Mouse (Mus musculus) kidney, postnatal 36 days (tissue): ENCODE data around the gene Slc35b3.

Experiments
- DNase-seq, 2 experiments: peaks; one replicate each; pipeline ENCODE4 v3.0.0; 2021 to 2022; ENCODE audit warnings: mixed read lengths in 2 of 2

Slc35b3 gene

DNA sequence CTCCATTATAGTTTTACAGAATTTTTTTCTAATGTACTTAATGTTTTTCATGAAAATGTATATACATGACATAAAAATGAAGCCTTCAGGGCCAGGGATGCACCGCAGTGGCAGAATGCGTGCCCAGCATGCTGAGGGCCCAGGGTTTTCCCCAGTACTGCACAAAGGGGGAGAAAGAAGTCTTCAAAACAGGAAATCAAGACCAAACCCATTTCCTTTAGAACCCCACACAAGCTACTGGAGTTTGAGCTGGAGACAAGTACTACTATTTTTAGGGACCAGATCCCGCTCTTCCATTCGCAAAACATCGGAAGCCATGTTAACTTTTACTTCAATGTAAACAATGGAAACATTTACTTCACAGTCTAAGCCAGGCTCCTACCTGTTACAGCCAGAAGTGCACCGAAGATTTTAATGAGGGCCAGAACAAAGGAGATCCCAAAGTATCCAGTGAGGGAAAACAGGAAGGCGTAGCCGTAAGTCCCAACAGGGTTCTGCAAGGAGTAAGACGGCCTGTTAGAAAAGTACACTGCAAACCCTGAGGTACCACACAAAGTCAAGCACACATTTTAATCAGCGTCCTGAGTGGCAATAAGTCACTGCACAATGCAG is 23.7 kb downstream of the Slc35b3 start:
- no peak for DNase-seq

DNA sequence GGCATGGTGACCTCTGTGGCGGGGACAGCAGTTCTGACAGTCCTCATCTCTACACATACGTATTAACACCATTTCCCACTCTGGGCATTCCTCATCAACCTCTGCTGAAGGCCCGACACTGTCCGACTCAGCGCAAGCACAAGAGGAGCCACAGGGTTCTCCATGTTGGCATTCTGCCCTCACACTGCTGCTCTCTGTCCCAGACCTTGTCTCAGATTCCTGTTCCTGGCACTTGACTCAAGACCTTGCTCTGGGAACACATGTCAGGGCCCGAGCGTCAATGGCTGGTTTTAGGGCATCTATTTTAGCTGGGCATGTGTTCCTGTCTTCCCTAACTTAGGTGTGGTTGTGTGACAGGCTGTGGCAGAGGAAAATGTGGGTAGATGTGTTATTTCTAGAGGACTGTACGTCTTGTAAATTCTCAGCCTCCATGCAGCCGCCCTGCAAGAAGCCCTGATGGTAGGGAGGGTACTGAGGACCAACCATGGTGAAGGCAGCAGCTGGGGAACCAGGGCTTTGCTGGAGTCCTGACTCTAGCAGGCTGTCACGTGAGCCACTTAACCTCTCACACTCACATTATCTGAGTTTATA is 24.7 kb downstream of the Slc35b3 start:
- DNase-seq = no peak

DNA sequence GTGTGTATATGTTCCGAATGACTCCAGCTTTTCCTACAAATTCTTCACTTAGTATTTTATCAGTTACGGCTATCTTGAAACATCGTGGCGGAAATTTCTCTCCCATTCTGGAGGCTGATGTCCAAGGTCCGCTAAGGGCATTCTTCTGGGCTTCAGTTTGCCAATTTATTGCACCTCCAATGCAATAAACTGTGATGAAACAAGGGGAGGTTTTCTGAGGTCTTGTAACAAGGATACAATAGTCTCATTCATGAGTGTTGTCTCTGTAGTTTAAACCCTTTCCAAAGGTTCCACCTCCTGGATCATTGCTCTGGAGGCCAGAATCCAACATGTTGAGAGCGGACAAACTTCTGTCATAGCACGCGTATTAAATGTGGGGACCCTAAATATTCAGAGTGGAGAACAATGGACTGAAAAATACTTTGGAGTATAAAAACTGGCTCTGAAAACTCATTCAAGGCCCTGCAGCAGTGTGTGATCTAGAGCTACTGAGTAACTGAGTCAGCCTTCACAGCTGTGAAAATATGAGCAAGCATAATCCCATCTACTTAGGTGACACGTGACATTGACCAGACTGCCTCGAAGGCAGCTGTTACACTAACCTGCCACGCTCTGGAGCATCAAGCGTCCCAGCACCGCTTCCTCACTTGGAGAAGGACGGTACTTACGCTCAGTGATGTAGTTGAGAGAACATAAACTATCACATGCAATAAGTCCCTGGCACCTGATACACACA is 30.7 kb downstream of the Slc35b3 start:
- no peak for DNase-seq

DNA sequence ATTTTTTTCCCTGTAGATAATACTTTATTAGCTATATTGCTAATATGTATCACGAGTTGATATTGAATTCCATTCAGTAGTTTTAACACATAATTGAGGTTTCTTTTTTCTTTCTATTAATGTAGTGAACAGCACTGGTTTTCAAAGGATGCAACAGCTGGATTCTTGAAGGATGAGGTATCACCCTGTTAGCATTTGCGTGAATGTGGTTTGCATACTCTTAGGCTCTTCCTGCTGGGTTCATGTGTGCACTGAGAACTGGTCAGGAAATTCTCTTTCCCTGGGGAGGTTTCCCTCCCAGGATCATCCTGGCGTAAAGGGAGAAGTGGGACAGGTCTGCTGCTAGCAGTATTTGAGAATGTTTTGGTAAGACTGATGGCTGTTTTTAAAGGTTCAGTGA is 38.0 kb downstream of the Slc35b3 start:
- DNase-seq = no peak

DNA sequence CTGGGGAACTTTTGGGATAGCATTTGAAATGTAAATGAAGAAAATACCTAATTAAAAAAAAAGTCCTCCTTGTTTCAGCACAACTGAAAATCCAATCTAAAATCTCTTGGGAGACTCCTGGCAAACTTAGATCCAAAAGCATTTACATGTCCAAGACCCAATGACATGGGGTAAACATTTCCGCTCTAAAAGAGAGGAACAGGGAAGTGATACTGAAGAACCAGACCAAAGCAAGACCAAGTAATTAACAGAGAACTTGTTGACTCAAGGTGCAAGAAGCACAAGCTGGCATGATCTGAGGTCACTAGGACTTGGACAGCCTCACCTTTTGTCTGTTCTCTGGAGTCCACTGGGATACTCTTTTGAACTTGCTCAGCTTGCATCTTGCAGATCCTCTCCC is 39.4 kb downstream of the Slc35b3 start:
- DNase-seq = no peak

DNA sequence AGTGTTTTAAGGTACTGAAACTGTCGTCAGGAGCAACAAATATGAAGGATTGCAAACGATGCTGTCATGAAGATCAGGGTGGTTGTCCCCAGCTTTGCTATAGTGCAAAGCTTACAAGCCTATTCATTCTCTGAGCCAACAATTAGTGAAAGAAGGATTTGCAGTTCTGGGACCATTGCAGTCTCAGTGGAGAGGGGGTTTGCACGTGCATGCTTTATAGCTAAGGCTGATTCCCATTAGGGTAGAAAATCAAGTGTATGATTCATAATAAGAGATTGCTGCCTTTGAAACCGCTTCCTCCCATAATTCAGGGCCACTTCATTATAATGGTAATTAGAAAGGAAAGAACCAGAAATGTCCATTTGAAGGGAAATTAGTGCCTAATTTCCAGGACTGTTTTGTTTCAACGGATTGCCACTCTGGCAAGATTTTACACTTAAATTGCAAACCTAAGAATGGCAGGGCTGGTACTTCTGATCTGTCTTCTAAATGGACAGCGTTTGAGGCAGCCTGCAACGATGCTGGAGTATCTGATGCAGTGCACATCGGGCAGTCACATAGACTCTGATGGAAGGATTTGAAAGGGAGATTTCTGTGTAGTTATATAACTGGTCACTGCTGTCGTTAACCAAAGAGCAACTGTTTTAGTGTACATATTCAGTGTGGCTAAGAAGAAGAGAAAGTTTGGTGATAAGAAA is 42.3 kb downstream of the Slc35b3 start:
- no peak for DNase-seq

DNA sequence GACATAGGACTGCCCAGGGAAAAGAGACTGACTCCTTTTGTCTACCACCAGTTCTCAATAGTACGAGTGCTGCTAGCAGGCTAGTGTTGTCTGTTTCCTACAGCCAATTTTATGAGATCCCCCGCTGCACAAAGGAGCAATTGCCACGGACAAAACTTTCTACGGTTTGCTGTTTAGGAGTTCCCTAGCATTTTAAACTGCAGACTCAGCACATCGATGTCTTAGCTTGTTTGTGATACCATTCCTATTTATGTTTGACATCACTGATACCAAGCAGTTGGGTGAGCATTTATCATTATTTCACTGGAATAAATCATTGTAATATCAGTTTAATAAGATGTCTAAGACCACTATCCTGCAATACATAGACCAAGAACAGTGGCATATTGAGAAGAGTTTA is 43.1 kb downstream of the Slc35b3 start:
- DNase-seq = no peak

DNA sequence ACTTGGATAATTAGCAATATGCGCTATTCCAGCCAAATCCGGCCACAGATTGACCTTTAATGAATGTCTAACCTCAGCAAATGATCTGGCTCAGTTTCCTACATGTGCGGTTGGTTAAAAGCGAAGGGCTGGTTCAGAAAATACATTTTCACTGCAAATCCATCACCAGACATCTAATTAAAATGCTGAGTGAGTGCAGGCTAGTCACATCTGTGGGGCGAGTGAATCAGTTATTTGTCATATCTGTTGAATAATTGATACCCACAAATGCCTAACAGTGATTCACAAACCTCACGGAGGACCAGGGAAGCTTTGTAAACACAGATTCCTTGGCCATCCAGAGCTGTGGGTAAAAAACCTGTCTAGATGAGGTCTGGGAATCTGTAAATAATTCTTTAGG is 45.9 kb downstream of the Slc35b3 start:
- no peak for DNase-seq

DNA sequence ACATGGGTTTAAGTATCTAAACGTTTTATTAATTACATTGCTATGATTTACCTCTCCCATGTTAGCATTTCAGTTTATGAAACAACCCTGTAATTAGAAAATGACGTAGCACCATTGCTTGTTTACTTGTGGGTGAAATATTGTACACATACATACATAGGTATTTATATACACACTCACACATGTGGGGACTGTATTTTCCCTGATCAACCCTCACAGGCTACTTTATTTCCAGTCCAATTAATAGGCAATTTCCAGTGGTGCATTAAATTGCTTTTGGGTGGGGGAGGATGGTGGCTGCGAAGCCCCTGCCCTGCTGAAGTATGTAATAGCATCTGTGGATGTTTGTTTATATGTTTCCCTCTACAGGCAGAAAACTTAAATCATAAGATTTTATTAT is 68.3 kb downstream of the Slc35b3 start:
- no peak for DNase-seq
